Mouse (Mus musculus) E14TG2a.4 (cell line): ENCODE results near the gene Cnot3.

Experiments
- H3K27me3 ChIP-seq: 2 replicates; pipeline ENCODE4 v1.6.1; 2014; ENCODE audit warnings: low read length, control low read depth; ENCODE audit not compliant: insufficient read depth
- H3K36me3 ChIP-seq: 2 replicates; pipeline ENCODE4 v1.6.1; 2014; ENCODE audit warnings: low read length, control low read depth; ENCODE audit not compliant: insufficient read depth
- H3K4me1 ChIP-seq: replicated peaks from 2 replicates; pipeline ENCODE4 v1.6.1; 2014; ENCODE audit warnings: low read depth, low read length, control low read depth
- H3K4me3 ChIP-seq: replicated peaks from 2 replicates; pipeline ENCODE4 v1.5.1; 2014; ENCODE audit warnings: mild to moderate bottlenecking, low read length
- H3K9me3 ChIP-seq: 2 replicates; pipeline ENCODE4 v1.6.1; 2014; ENCODE audit warnings: low read length, control low read depth
- CTCF ChIP-seq: conservative IDR thresholded peaks from 2 replicates; pipeline ENCODE4 v1.5.1; 2014; ENCODE audit warnings: low read length
- NANOG ChIP-seq: IDR thresholded peaks from 2 replicates; pipeline ENCODE4 v1.6.1; 2014; ENCODE audit warnings: borderline replicate concordance, low read length, mixed read lengths
- POU5F1 ChIP-seq: IDR thresholded peaks from 2 replicates; pipeline ENCODE4 v1.6.1; 2014; ENCODE audit warnings: low read length, borderline replicate concordance

The Cnot3 gene

GRCm38 (mm10) chr7:3709000-3709399, 63.9 kb downstream of the Cnot3 start:
- TF ChIP-seq POU5F1 (no peak), CTCF (no peak), NANOG (no peak)
- Histone ChIP-seq H3K36me3 (peaks cover 39% of the 10 kb centered on the region), H3K27me3 (peaks cover 2% of the 10 kb centered on the region; the same call in 1 of the 2 replicates)

More at GRCm38 (mm10) chr7:3709000-3709399, 63.9 kb downstream of the Cnot3 start:
- Histone ChIP-seq H3K4me3 (no peak overlapping the region), H3K9me3 (no peaks in the 10 kb centered on the region), H3K4me1 (0 out of 2 replicates have a peak, but pooled peaks cover 8% of the 10 kb centered on the region)
